Mouse (Mus musculus) T-helper 2 cell (primary cell): ENCODE results near the gene Ltv1.

Source experiments
- in situ Hi-C: fragments of 300-600 bp; cut with MboI, MseI; formaldehyde crosslinking; loops from one replicate; pipeline ENCODE4 v1.15.1; 2025; ENCODE audit warnings: high pct_unique_total_duplicates

Gene Ltv1

GRCm38 (mm10) chr10:13196872-13197507, 4.0 kb upstream of the Ltv1 start:
- in situ Hi-C loops = loop anchor here (25.0 kb wide), 1 partner anchor 765 kb away; the partner anchor contains the start of gene Hivep2

- in situ Hi-C loops = loop anchor here (25.0 kb wide), 1 partner anchor 769 kb away; the partner anchor contains the start of gene Hivep2
Measured at GRCm38 (mm10) chr10:13193496-13193895, 528 bp upstream of the Ltv1 start.

- in situ Hi-C loops = loop anchor here (25.0 kb wide), 1 partner anchor 772 kb away; the partner anchor contains the start of gene Hivep2
Measured at GRCm38 (mm10) chr10:13189881-13190280, 3.1 kb downstream of the Ltv1 start.

- in situ Hi-C loops = loop anchor here (25.0 kb wide), 1 partner anchor 776 kb away; the partner anchor contains the start of gene Hivep2
Measured at GRCm38 (mm10) chr10:13186754-13187153, 6.2 kb downstream of the Ltv1 start.

GRCm38 (mm10) chr10:13184170-13184766, 8.7 kb downstream of the Ltv1 start:
- in situ Hi-C loops = loop anchor here (25.0 kb wide), 1 partner anchor 778 kb away; the partner anchor contains the start of gene Hivep2

GRCm38 (mm10) chr10:13180211-13180610, 12.8 kb downstream of the Ltv1 start:
- in situ Hi-C loops = loop anchor here (25.0 kb wide), 1 partner anchor 782 kb away; the partner anchor contains the start of gene Hivep2

GRCm38 (mm10) chr10:13177973-13178624, 14.9 kb downstream of the Ltv1 start, which contains the start of gene Zc2hc1b:
TSS of gene Zc2hc1b (minus strand) at chr10:13178023.
- in situ Hi-C loops = loop anchor here (25.0 kb wide), 1 partner anchor 784 kb away; the partner anchor contains the start of gene Hivep2

- in situ Hi-C loops = loop anchor here (25.0 kb wide), 1 partner anchor 786 kb away; the partner anchor contains the start of gene Hivep2
Measured at GRCm38 (mm10) chr10:13175866-13176265, 17.1 kb downstream of the Ltv1 start.

GRCm38 (mm10) chr10:13172798-13173221, 20.2 kb downstream of the Ltv1 start:
- in situ Hi-C loops = no loop called here

- in situ Hi-C loops = no loop called here
Measured at GRCm38 (mm10) chr10:13171461-13171860, 21.5 kb downstream of the Ltv1 start.

- in situ Hi-C loops = no loop called here
Measured at GRCm38 (mm10) chr10:13170739-13171448, 22.1 kb downstream of the Ltv1 start.

- in situ Hi-C loops = no loop called here
Measured at GRCm38 (mm10) chr10:13168461-13168860, 24.5 kb downstream of the Ltv1 start.

- in situ Hi-C loops = no loop called here
Measured at GRCm38 (mm10) chr10:13162031-13162430, 30.9 kb downstream of the Ltv1 start.

- in situ Hi-C loops = no loop called here
Measured at GRCm38 (mm10) chr10:13160913-13161312, 32.1 kb downstream of the Ltv1 start.

GRCm38 (mm10) chr10:13155377-13155776, 37.6 kb downstream of the Ltv1 start:
- in situ Hi-C loops = no loop called here

GRCm38 (mm10) chr10:13152811-13153364, 40.1 kb downstream of the Ltv1 start:
- in situ Hi-C loops = no loop called here

- in situ Hi-C loops = no loop called here
Measured at GRCm38 (mm10) chr10:13151353-13151752, 41.6 kb downstream of the Ltv1 start.

- in situ Hi-C loops = no loop called here
Measured at GRCm38 (mm10) chr10:13150435-13150834, 42.5 kb downstream of the Ltv1 start.

GRCm38 (mm10) chr10:13140434-13140833, 52.5 kb downstream of the Ltv1 start:
- in situ Hi-C loops = no loop called here

- in situ Hi-C loops = no loop called here
Measured at GRCm38 (mm10) chr10:13137906-13138305, 55.1 kb downstream of the Ltv1 start.

GRCm38 (mm10) chr10:13135751-13136150, 57.2 kb downstream of the Ltv1 start:
- in situ Hi-C loops = no loop called here
